In genomic region chr17:66364525-66365292, GRCm38 (mm10) we compare ENCODE assay signal across 11 mouse cellular contexts.
A peak's percentile ranks its signal among the peaks of the same experiment; 100 is the strongest.
DNase-seq lines count a peak whose midpoint lies in the region; ATAC-seq lines count a peak whose summit lies in the region.
"Had no signal": no experiment of that assay in that cellular context is flagged by ENCODE, and none has a peak within 500 bp of the region (broad histone marks: within the 10 kb centered on the region; RNA-seq: fewer than 3 reads in every experiment).

No protein-coding gene starts in this region.

- H3K27me3 ChIP-seq in hindbrain, embryonic 13.5 days, result no peaks in the 10 kb centered on the region
- no peaks in the 10 kb centered on the region for H3K27me3 ChIP-seq in hindbrain, embryonic 10.5 days (ENCODE audit: insufficient read depth, poor library complexity, severe bottlenecking)
- H3K27me3 ChIP-seq in heart, embryonic 13.5 days (replicated peaks), result no peaks in the 10 kb centered on the region
- H3K27me3 ChIP-seq: kidney, embryonic 15.5 days; lung, embryonic 15.5 days had no signal

- H3K4me2 ChIP-seq in hindbrain, embryonic 13.5 days, result no peak overlapping the region
- H3K4me2 ChIP-seq in heart, embryonic 13.5 days, result 0 out of 2 replicates have a peak overlapping the region, but pooled peaks have one; percentile 6
- H3K4me2 ChIP-seq: kidney, embryonic 15.5 days; lung, embryonic 15.5 days had no signal

- peaks cover 9% of the 10 kb centered on the region for H3K4me1 ChIP-seq in hindbrain, embryonic 13.5 days (replicated peaks)
- peaks cover 10% of the 10 kb centered on the region; the same call in 1 of the 2 replicates for H3K4me1 ChIP-seq in hindbrain, embryonic 10.5 days (replicated peaks)
- peaks cover 16% of the 10 kb centered on the region; the same call in 1 of the 2 replicates for H3K4me1 ChIP-seq in heart, embryonic 13.5 days

- H3K4me3 ChIP-seq in hindbrain, embryonic 13.5 days, result no peak overlapping the region
- no peak overlapping the region for H3K4me3 ChIP-seq in hindbrain, embryonic 10.5 days
- H3K4me3 ChIP-seq in heart, embryonic 13.5 days, result no peak overlapping the region
- H3K4me3 ChIP-seq: kidney, embryonic 15.5 days; lung, embryonic 15.5 days had no signal

- H3K9me3 ChIP-seq in hindbrain, embryonic 13.5 days, result no peaks in the 10 kb centered on the region
- no peaks in the 10 kb centered on the region for H3K9me3 ChIP-seq in hindbrain, embryonic 10.5 days
- H3K9me3 ChIP-seq in heart, embryonic 13.5 days, result no peaks in the 10 kb centered on the region
- H3K9me3 ChIP-seq: kidney, embryonic 15.5 days; lung, embryonic 15.5 days had no signal

- DNase-seq in hindbrain, embryonic 10.5 days (ENCODE audit: low spot score), result no peak
- DNase-seq in 3T3-L1 (ENCODE audit: low read depth, low spot score), result peak; percentile 93
- DNase-seq in Muller cell, postnatal 12 days (ENCODE audit: inconsistent ontology term), result peak; percentile 10
- no peak for DNase-seq in adrenal gland, postnatal 25 days
- DNase-seq in ovary, postnatal 14 days (ENCODE audit: low spot score), result no peak
- DNase-seq: left cerebral cortex, postnatal 4 days had no signal

- ATAC-seq in hindbrain, embryonic 13.5 days (ENCODE audit: low FRiP score), result no peak
- no peak for ATAC-seq in heart, embryonic 13.5 days (ENCODE audit: extremely low read depth, insufficient number of reproducible peaks, low FRiP score, low TSS enrichment)
- ATAC-seq: midbrain, embryonic 16.5 days had no signal

- no peak overlapping the region for H3K9ac ChIP-seq in hindbrain, embryonic 13.5 days
- H3K9ac ChIP-seq in heart, embryonic 13.5 days, result no peak overlapping the region
- H3K9ac ChIP-seq: kidney, embryonic 15.5 days; lung, embryonic 15.5 days had no signal

- 0 out of 2 replicates have a peak overlapping the region, but pooled peaks have one; percentile 5 for H3K27ac ChIP-seq in hindbrain, embryonic 13.5 days
- H3K27ac ChIP-seq in hindbrain, embryonic 10.5 days, result no peak overlapping the region
- H3K27ac ChIP-seq in heart, embryonic 13.5 days (replicated peaks), result 0 out of 2 replicates have a peak overlapping the region, but pooled peaks have one; percentile 32
- H3K27ac ChIP-seq: kidney, embryonic 15.5 days; lung, embryonic 15.5 days had no signal

- 83% methylated on average over 26 of the region's 26 CpGs for WGBS in hindbrain, embryonic 13.5 days
- 87% methylated on average over 26 of the region's 26 CpGs for WGBS in hindbrain, embryonic 10.5 days
- 72% methylated on average over 26 of the region's 26 CpGs for WGBS in heart, embryonic 13.5 days

- peaks cover 60% of the 10 kb centered on the region for H3K36me3 ChIP-seq in hindbrain, embryonic 13.5 days
- H3K36me3 ChIP-seq in hindbrain, embryonic 10.5 days, result peaks cover 100% of the 10 kb centered on the region
- no peaks in the 10 kb centered on the region for H3K36me3 ChIP-seq in heart, embryonic 13.5 days

Comparison
In these comparisons a context has a peak if more than half of its experiments do, and no peak if none do; other contexts are left out.
1. DNase-seq: peak in 3T3-L1 (single experiment) and Muller cell, postnatal 12 days (single experiment); none in hindbrain, embryonic 10.5 days (single experiment), adrenal gland, postnatal 25 days (single experiment) and ovary, postnatal 14 days (single experiment).